Mouse (Mus musculus) hindbrain, embryonic 15.5 days (tissue): ENCODE measurements around the gene Gm9844. TPM values are rescaled to one million over a fixed set of nuclear protein-coding genes. Genes with fewer than 3 reads are reported as not detected.
A peak's percentile ranks its signal among the peaks of the same experiment; 100 is the strongest.

Experiments
- ATAC-seq: fragments of 200-750 bp; cut with Nextera tagmentation; 2 replicates; pipeline ENCODE4 v1.8.0; 2017; ENCODE audit warnings: low read depth, moderate number of reproducible peaks, moderate TSS enrichment; ENCODE audit not compliant: low FRiP score
- H3K27ac ChIP-seq: fragments of 300-500 bp; sonication (generic); replicated peaks from 2 replicates; pipeline ENCODE4 v1.5.1; 2015; ENCODE audit warnings: mild to moderate bottlenecking, inconsistent platforms
- H3K27me3 ChIP-seq: fragments of 300-500 bp; sonication (generic); 2 replicates; pipeline ENCODE4 v1.6.1; 2015; ENCODE audit warnings: control low read depth, inconsistent platforms
- H3K36me3 ChIP-seq: fragments of 300-500 bp; sonication (generic); 2 replicates; pipeline ENCODE4 v1.6.1; 2015; ENCODE audit warnings: control low read depth, inconsistent platforms
- H3K4me1 ChIP-seq: fragments of 300-500 bp; sonication (generic); replicated peaks from 2 replicates; pipeline ENCODE4 v1.6.1; 2015; ENCODE audit warnings: control low read depth, inconsistent platforms
- H3K4me2 ChIP-seq: fragments of 300-500 bp; sonication (generic); 2 replicates; pipeline ENCODE4 v1.6.1; 2015; ENCODE audit warnings: moderate library complexity, mild to moderate bottlenecking, inconsistent platforms
- H3K4me3 ChIP-seq: fragments of 300-500 bp; sonication (generic); 2 replicates; pipeline ENCODE4 v1.5.1; 2015; ENCODE audit warnings: mild to moderate bottlenecking, inconsistent platforms
- H3K9ac ChIP-seq: fragments of 300-500 bp; sonication (generic); 2 replicates; pipeline ENCODE4 v1.6.1; 2015; ENCODE audit warnings: inconsistent platforms
- H3K9me3 ChIP-seq: fragments of 300-500 bp; sonication (generic); 2 replicates; pipeline ENCODE4 v1.6.1; 2016; ENCODE audit warnings: control low read depth, inconsistent platforms
- WGBS: fragments of 180-500 bp; shearing (Covaris S2); methylation state at CpG from one replicate; pipeline ENCODE4 v1.1.7; 2015; 5-methylcytosine and 5-hydroxymethylcytosine counted together
- polyA plus RNA-seq: library from polyadenylated mRNA; unstranded; fragments of >200 nt; fragmentation: Nextera tagmentation; extraction: Ambion mirVana; gene quantifications from 2 replicates; pipeline ENCODE4 v1.2.1, GENCODE M21; 2015

Gm9844 gene
- polyA plus RNA-seq, 1 experiment from 2014 or later = 29.3 TPM

GRCm38 (mm10) chr7:24904936-24905335, 42.9 kb downstream of the Gm9844 start:
- peak overlapping the region; percentile 78; the same call in 1 of the 2 replicates for H3K27ac ChIP-seq
- peak overlapping the region; percentile 63 for H3K4me2 ChIP-seq
- 17% methylated on average over 3 of the region's 3 CpGs for WGBS
- H3K4me1 ChIP-seq = peaks cover 49% of the 10 kb centered on the region
- no peaks in the 10 kb centered on the region for H3K27me3 ChIP-seq
- ATAC-seq = no peak
- peak overlapping the region; percentile 60 for H3K9ac ChIP-seq
- peaks cover 3% of the 10 kb centered on the region; the same call in 1 of the 2 replicates for H3K36me3 ChIP-seq
- peak overlapping the region; percentile 57 for H3K4me3 ChIP-seq
- H3K9me3 ChIP-seq = no peaks in the 10 kb centered on the region

DNA sequence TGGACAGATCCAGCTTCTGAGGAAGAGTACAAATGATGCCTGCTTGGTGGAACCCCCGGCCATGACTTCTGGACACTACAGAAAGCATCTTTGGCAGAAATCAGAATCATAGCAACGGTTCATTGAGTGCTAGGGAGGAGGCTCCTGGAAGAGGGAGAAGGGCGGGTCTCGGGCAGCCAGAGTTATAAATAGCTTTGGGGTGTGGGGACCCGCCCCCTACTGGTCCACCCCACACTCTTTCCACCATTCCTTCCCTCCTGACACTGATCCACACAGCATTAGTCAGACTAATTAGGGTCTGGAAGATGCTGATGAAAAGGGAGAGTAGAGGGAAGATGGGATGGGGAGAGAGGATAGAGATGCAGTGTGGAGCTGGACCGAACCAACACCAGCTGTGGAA, 44.5 kb downstream of the Gm9844 start:
- no peaks in the 10 kb centered on the region for H3K9me3 ChIP-seq
- no peak overlapping the region for H3K9ac ChIP-seq
- H3K36me3 ChIP-seq = peaks cover 3% of the 10 kb centered on the region; the same call in 1 of the 2 replicates
- no peak overlapping the region for H3K4me3 ChIP-seq
- WGBS = 38% methylated on average over 6 of the region's 6 CpGs
- no peaks in the 10 kb centered on the region for H3K27me3 ChIP-seq
- peaks cover 49% of the 10 kb centered on the region for H3K4me1 ChIP-seq
- ATAC-seq = no peak
- no peak overlapping the region for H3K27ac ChIP-seq
- no peak overlapping the region for H3K4me2 ChIP-seq

DNA sequence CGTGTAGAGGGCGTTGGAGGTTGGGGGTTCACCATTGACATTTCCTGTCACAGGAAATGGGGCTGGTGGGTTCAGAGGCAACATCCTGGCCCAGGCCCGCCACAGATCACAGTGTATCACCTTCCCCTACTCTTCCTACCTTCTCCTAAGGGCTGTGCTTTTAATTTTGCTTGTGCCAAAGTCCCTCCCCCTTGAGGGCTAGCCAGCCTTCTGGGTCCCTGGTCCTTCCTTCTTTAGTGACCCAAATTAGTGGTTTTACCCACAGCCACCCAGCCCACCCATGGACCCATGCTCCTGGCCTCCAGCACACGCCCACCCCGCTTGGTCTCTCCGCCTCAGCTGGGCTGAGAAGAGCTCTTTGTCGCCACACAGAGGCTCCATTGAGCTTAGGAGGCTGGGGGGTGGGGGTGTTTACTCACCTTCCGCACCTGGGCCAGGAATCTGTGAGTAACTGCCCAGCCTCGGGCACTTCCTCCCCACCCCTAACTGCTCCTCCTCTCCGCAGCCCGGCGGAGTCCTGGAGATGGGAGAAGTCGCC, 45.3 kb downstream of the Gm9844 start:
- no peak overlapping the region for H3K9ac ChIP-seq
- 48% methylated on average over 13 of the region's 13 CpGs for WGBS

More for the DNA sequence above, 45.3 kb downstream of the Gm9844 start:
- Histone ChIP-seq H3K27me3 (no peaks in the 10 kb centered on the region), H3K4me3 (no peak overlapping the region), H3K27ac (no peak overlapping the region), H3K9me3 (no peaks in the 10 kb centered on the region), H3K4me1 (peaks cover 47% of the 10 kb centered on the region), H3K4me2 (no peak overlapping the region), H3K36me3 (peaks cover 10% of the 10 kb centered on the region; the same call in 1 of the 2 replicates)
- no peak for ATAC-seq

Other genes starting within 250 kb of the Gm9844 start
- gene Lypd3, start 225.7 kb upstream of the Gm9844 start, polyA plus RNA-seq = 0.41 and 0.73 TPM in 2 replicates
- not detected in 2 replicates for gene Tex101, start 185.5 kb upstream of the Gm9844 start, polyA plus RNA-seq
- not detected in 2 replicates for gene BC049730, start 153.0 kb upstream of the Gm9844 start, polyA plus RNA-seq
- not detected in 2 replicates for gene Gm4763, start 135.3 kb upstream of the Gm9844 start, polyA plus RNA-seq
- 0.26 and 0.49 TPM in 2 replicates for gene Cd177, start 101.9 kb upstream of the Gm9844 start, polyA plus RNA-seq
- 0.21 and 0.48 TPM in 2 replicates for gene Ceacam10, start 85.0 kb upstream of the Gm9844 start, polyA plus RNA-seq
- not detected in 2 replicates for gene Lypd4, start 7.7 kb downstream of the Gm9844 start, polyA plus RNA-seq
- 0.20 and 0.30 TPM in 2 replicates for gene Dmrtc2, start 7.8 kb downstream of the Gm9844 start, polyA plus RNA-seq
- gene Rps19, start 22.2 kb downstream of the Gm9844 start, polyA plus RNA-seq = 1,106 and 1,236 TPM in 2 replicates
- gene Cd79a, start 35.2 kb downstream of the Gm9844 start, polyA plus RNA-seq = 0.17 and 0.46 TPM in 2 replicates
- gene Arhgef1, start 40.7 kb downstream of the Gm9844 start, polyA plus RNA-seq = 64.6 and 73.5 TPM in 2 replicates
- 5.2 and 5.4 TPM in 2 replicates for gene Gm4881, start 82.3 kb downstream of the Gm9844 start, polyA plus RNA-seq
- gene Rabac1, start 110.5 kb downstream of the Gm9844 start, polyA plus RNA-seq = 302 and 308 TPM in 2 replicates
- 487 and 576 TPM in 2 replicates for gene Atp1a3, start 143.7 kb downstream of the Gm9844 start, polyA plus RNA-seq
- 18.3 and 18.5 TPM in 2 replicates for gene Grik5, start 210.1 kb downstream of the Gm9844 start, polyA plus RNA-seq
- gene Zfp574, start 210.4 kb downstream of the Gm9844 start, polyA plus RNA-seq = 33.9 and 37.7 TPM in 2 replicates